Mouse (Mus musculus) right cerebral cortex, postnatal 10 days (tissue): ENCODE measurements at regions not wholly inside any gene's neighbourhood (a gene's known extent, or its start where the extent isn't known, plus 50 kb on each side); places are given as distances from the start of the nearest gene placed in this dataset.

Experiments
- DNase-seq, 2 experiments: peaks; one replicate each; pipeline ENCODE4 v3.0.0; 2021; ENCODE audit warnings: low spot score in 2 of 2

DNA sequence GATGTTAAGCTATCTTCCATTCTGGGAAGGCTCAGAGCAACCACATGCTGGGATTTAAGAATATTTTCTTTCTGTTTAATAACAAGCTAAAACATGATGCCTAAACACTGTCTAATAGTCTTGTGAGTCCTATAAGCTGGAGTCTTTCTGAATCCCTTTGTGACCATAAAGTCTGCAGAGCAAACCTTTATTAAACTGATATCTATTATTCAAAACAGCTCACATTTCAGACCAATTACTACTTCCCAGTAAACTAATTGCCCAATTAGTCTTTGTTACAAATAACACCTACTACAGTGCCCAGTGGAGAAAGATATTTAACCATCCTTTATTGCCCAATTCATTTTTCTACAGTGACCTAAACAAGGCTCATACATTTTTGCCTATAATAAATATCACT is 277.7 kb downstream of the Stxbp6 start:
- DNase-seq = no peak

DNA sequence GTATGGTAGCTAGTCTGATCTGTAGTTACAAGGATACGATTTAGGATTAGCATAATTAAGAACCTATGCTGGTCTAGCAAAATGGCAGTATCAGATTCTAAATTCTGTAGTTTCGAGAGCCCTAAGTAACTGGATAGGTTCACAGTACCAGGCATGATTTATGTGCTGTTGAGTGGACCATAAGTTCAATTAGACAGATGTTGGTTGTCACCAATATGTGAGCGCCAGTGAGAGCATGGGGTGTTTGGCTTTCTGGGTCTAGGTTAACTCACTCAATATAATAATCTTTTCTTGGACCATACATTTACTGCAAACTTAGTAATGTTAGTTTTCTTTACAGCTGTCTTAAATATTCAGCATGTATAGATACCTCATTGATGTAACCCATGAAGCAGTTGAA is 323.8 kb downstream of the Stxbp6 start:
- DNase-seq = no peak

DNA sequence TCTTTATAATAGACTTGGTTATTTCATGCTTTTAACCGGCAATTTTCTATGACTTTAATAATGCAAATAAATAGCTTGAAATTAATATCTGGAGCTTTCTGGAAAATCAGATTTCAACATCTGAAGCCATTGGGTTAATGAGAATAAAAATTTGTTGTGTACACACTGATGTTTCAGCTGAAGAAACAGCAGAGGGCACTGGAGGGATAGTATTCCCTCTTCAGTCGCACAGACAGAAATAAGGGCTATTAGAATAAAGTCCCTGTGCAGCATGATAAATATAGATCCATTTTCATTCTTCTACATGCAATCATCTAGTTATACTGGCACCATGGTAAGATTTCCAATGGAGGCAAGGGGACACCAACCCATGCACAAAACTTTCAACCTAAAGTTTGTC is 347.7 kb downstream of the Stxbp6 start:
- peak; percentile 23 to 31 for DNase-seq
